Mouse (Mus musculus) left cerebral cortex, postnatal 10 days (tissue): ENCODE data around the gene Adamts16. TPM values are rescaled to one million over a fixed set of nuclear protein-coding genes. Genes with fewer than 3 reads are reported as not detected.

Source experiments
- total RNA-seq, 2 experiments: library from RNA; stranded (reverse); gene quantifications; 2 replicates each; pipeline ENCODE4 v1.2.3; 2021

Adamts16 gene
- total RNA-seq, 2 experiments from 2014 or later, result 6.5 TPM

Other genes with a start within 250 kb of the Adamts16 start
- gene Ice1, start 204.2 kb downstream of the Adamts16 start, total RNA-seq, result 10 to 100 TPM; 79.1 to 81.6 TPM